Mouse (Mus musculus): ENCODE measurements around the gene 1700012B09Rik.

Gene 1700012B09Rik

GRCm38 (mm10) chr9:14770803-14771471 is at the start of gene 1700012B09Rik:
TSS of gene 1700012B09Rik (minus strand) at chr9:14771030.
- in situ Hi-C loops (cut with MboI, MseI) = no loop called here

GRCm38 (mm10) chr9:14810111-14810510 is 39.3 kb upstream of the 1700012B09Rik start:
- in situ Hi-C loops (cut with MboI, MseI) = loop anchor here (25.0 kb wide), 1 partner anchor 527 kb away; no protein-coding TSS in a partner anchor

- in situ Hi-C loops (cut with MboI, MseI) = loop anchor here (25.0 kb wide), 1 partner anchor 531 kb away; no protein-coding TSS in a partner anchor
Observed at GRCm38 (mm10) chr9:14806786-14807185, 36.0 kb upstream of the 1700012B09Rik start.

GRCm38 (mm10) chr9:14805714-14806113 is 34.9 kb upstream of the 1700012B09Rik start:
- in situ Hi-C loops (cut with MboI, MseI) = loop anchor here (25.0 kb wide), 1 partner anchor 532 kb away; no protein-coding TSS in a partner anchor

GRCm38 (mm10) chr9:14787356-14787755 is 16.5 kb upstream of the 1700012B09Rik start:
- in situ Hi-C loops (cut with MboI, MseI) = loop anchor here (5.0 kb wide), 1 partner anchor 490 kb away; the partner anchor contains the start of gene Med17

- in situ Hi-C loops (cut with MboI, MseI) = loop anchor here (5.0 kb wide), 1 partner anchor 493 kb away; the partner anchor contains the start of gene Med17
Observed at GRCm38 (mm10) chr9:14784039-14785002, 13.5 kb upstream of the 1700012B09Rik start, which contains the start of the genes Mre11a and Ankrd49. TSS of gene Mre11a (plus strand) at chr9:14784654. TSS of gene Ankrd49 (minus strand) at chr9:14784856.

GRCm38 (mm10) chr9:14778341-14778740 is 7.5 kb upstream of the 1700012B09Rik start:
- in situ Hi-C loops (cut with MboI, MseI) = loop anchor here (5.0 kb wide), 1 partner anchor 249 kb away; no protein-coding TSS in a partner anchor

- in situ Hi-C loops (cut with MboI, MseI) = no loop called here
Observed at GRCm38 (mm10) chr9:14773813-14774212, 3.0 kb upstream of the 1700012B09Rik start.

GRCm38 (mm10) chr9:14772074-14772473 is 1.2 kb upstream of the 1700012B09Rik start:
- in situ Hi-C loops (cut with MboI, MseI) = no loop called here

- in situ Hi-C loops (cut with MboI, MseI) = no loop called here
Observed at GRCm38 (mm10) chr9:14769811-14770210, 1.0 kb downstream of the 1700012B09Rik start.

- in situ Hi-C loops (cut with MboI, MseI) = no loop called here
Observed at GRCm38 (mm10) chr9:14764765-14765164, 6.1 kb downstream of the 1700012B09Rik start.

GRCm38 (mm10) chr9:14759261-14759660 is 11.6 kb downstream of the 1700012B09Rik start:
- in situ Hi-C loops (cut with MboI, MseI) = no loop called here

- in situ Hi-C loops (cut with MboI, MseI) = no loop called here
Observed at GRCm38 (mm10) chr9:14758590-14758989, 12.2 kb downstream of the 1700012B09Rik start.

GRCm38 (mm10) chr9:14754469-14754868 is 16.4 kb downstream of the 1700012B09Rik start:
- in situ Hi-C loops (cut with MboI, MseI) = no loop called here

GRCm38 (mm10) chr9:14753947-14754346 is 16.9 kb downstream of the 1700012B09Rik start:
- in situ Hi-C loops (cut with MboI, MseI) = no loop called here

GRCm38 (mm10) chr9:14752001-14752522 is 18.8 kb downstream of the 1700012B09Rik start, which contains the start of gene Fut4:
TSS of gene Fut4 (minus strand) at chr9:14752393.
- in situ Hi-C loops (cut with MboI, MseI) = no loop called here

- in situ Hi-C loops (cut with MboI, MseI) = no loop called here
Observed at GRCm38 (mm10) chr9:14751503-14752000, 19.3 kb downstream of the 1700012B09Rik start.

GRCm38 (mm10) chr9:14750901-14751502 is 19.8 kb downstream of the 1700012B09Rik start:
- in situ Hi-C loops (cut with MboI, MseI) = no loop called here

- in situ Hi-C loops (cut with MboI, MseI) = no loop called here
Observed at GRCm38 (mm10) chr9:14740151-14740924, 30.5 kb downstream of the 1700012B09Rik start, which contains the start of gene Piwil4. TSS of gene Piwil4 (minus strand) at chr9:14740733.

All from regulatory T cell (primary cell).